Mouse (Mus musculus): ENCODE data around the gene Ugt1a7c. TPM values are rescaled to one million over a fixed set of nuclear protein-coding genes. Genes with fewer than 3 reads are reported as not detected.

The Ugt1a7c gene
- total and polyA plus RNA-seq, 3 experiments = not detected

DNA sequence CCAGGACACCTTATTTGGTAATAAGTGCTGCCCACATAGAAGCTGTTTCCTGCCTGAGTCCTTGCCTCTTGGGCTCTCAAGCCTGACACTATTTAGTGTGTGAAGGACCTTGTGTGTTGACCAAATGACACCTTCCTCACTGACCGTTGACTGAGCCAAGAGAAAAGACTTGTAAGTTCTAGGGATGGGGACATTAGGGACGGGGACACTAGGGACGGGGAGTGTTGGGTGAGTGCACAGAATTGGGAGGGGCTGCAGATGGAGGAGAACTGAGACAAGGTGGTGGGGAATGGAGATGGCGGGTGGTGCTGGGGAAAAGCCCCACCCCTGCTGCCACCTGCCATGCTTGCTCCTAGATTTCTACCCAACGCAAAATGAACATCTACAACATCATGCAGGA, 135.1 kb downstream of the Ugt1a7c start:
- Histone ChIP-seq H3K9ac (ENCODE audit: control insufficient read depth, low read depth, low read length, poor library complexity, severe bottlenecking) (no peak overlapping the region), H3K27me3 (ENCODE audit: control insufficient read depth in 1 of 2, insufficient read depth in 2 of 2, low read length in 2 of 2) (no peaks in the 10 kb centered on the region), H3K4me1 (ENCODE audit: control insufficient read depth in 1 of 2, insufficient read depth in 2 of 2, low read length in 2 of 2) (no peaks in the 10 kb centered on the region), H3K4me3 (ENCODE audit: control insufficient read depth in 1 of 2, insufficient read depth in 1 of 2, low read depth in 2 of 2, low read length in 2 of 2) (no peak overlapping the region), H3K79me2 (ENCODE audit: control insufficient read depth, insufficient read depth, low read length, poor library complexity) (no peaks in the 10 kb centered on the region), H3K36me3 (ENCODE audit: control insufficient read depth in 1 of 2, insufficient read depth in 2 of 2, low read length in 2 of 2) (no peaks in the 10 kb centered on the region), H3K27ac (ENCODE audit: control insufficient read depth, low read depth, low read length) (no peak overlapping the region), H3K9me3 (replicated peaks; ENCODE audit: insufficient read depth, low read length) (no peaks in the 10 kb centered on the region)
- TF ChIP-seq MEF2A (IDR thresholded peaks at IDR 0.05; ENCODE audit: extremely low read depth, insufficient replicate concordance, low read depth, low read length, poor library complexity, severe bottlenecking) (no peak), TAL1 (IDR thresholded peaks at IDR 0.05; ENCODE audit: low read length) (0 out of 2 replicates have a peak, but pooled peaks have one; percentile 1), GABPA (IDR thresholded peaks at IDR 0.05; ENCODE audit: low read depth, low read length) (no peak)
- DNase-seq (ENCODE audit: low read depth, low spot score) = no peak

GRCm38 (mm10) chr1:88230421-88230820, 135.6 kb downstream of the Ugt1a7c start:
- no peaks in the 10 kb centered on the region for H3K9me3 ChIP-seq (replicated peaks; ENCODE audit: insufficient read depth, low read length)
- no peak for DNase-seq (ENCODE audit: low read depth, low spot score)
- H3K27ac ChIP-seq (ENCODE audit: control insufficient read depth, low read depth, low read length) = no peak overlapping the region
- no peaks in the 10 kb centered on the region for H3K4me1 ChIP-seq (ENCODE audit: control insufficient read depth in 1 of 2, insufficient read depth in 2 of 2, low read length in 2 of 2)
- H3K79me2 ChIP-seq (ENCODE audit: control insufficient read depth, insufficient read depth, low read length, poor library complexity) = no peaks in the 10 kb centered on the region
- TF ChIP-seq MAZ (IDR thresholded peaks at IDR 0.05; ENCODE audit: low read depth, low read length) = no peak
- TF ChIP-seq RCOR1 (IDR thresholded peaks at IDR 0.05; ENCODE audit: low read depth, low read length) = no peak
- TF ChIP-seq SMC3 (IDR thresholded peaks at IDR 0.05; ENCODE audit: low read depth, low read length) = no peak
- no peak overlapping the region for H3K4me3 ChIP-seq (ENCODE audit: control insufficient read depth in 1 of 2, insufficient read depth in 1 of 2, low read depth in 2 of 2, low read length in 2 of 2)
- no peak overlapping the region for H3K9ac ChIP-seq (ENCODE audit: control insufficient read depth, low read depth, low read length, poor library complexity, severe bottlenecking)
- no peaks in the 10 kb centered on the region for H3K27me3 ChIP-seq (ENCODE audit: control insufficient read depth in 1 of 2, insufficient read depth in 2 of 2, low read length in 2 of 2)
- no peaks in the 10 kb centered on the region for H3K36me3 ChIP-seq (ENCODE audit: control insufficient read depth in 1 of 2, insufficient read depth in 2 of 2, low read length in 2 of 2)

GRCm38 (mm10) chr1:88230981-88231802, 136.3 kb downstream of the Ugt1a7c start:
- no peak for DNase-seq (ENCODE audit: low read depth, low spot score)
- Histone ChIP-seq H3K27ac (ENCODE audit: control insufficient read depth, low read depth, low read length) (no peak overlapping the region), H3K9me3 (replicated peaks; ENCODE audit: insufficient read depth, low read length) (no peaks in the 10 kb centered on the region), H3K9ac (ENCODE audit: control insufficient read depth, low read depth, low read length, poor library complexity, severe bottlenecking) (no peak overlapping the region), H3K4me3 (ENCODE audit: control insufficient read depth in 1 of 2, insufficient read depth in 1 of 2, low read depth in 2 of 2, low read length in 2 of 2) (no peak overlapping the region), H3K79me2 (ENCODE audit: control insufficient read depth, insufficient read depth, low read length, poor library complexity) (no peaks in the 10 kb centered on the region), H3K27me3 (ENCODE audit: control insufficient read depth in 1 of 2, insufficient read depth in 2 of 2, low read length in 2 of 2) (no peaks in the 10 kb centered on the region), H3K36me3 (ENCODE audit: control insufficient read depth in 1 of 2, insufficient read depth in 2 of 2, low read length in 2 of 2) (no peaks in the 10 kb centered on the region), H3K4me1 (ENCODE audit: control insufficient read depth in 1 of 2, insufficient read depth in 2 of 2, low read length in 2 of 2) (no peaks in the 10 kb centered on the region)
- no peak for TF ChIP-seq ZMIZ1 (IDR thresholded peaks at IDR 0.05; ENCODE audit: low read depth, low read length)
- no peak for TF ChIP-seq JUND (IDR thresholded peaks at IDR 0.05; ENCODE audit: low read depth, low read length)
- TF ChIP-seq MYB (IDR thresholded peaks at IDR 0.05; ENCODE audit: low read depth, low read length) = no peak
- no peak for TF ChIP-seq KAT2A (conservative IDR thresholded peaks at IDR 0.05; ENCODE audit: low read depth, low read length)
- no peak for TF ChIP-seq EP300 (IDR thresholded peaks at IDR 0.05; ENCODE audit: low read depth in 1 of 2, low read length in 2 of 2)
- no peak for TF ChIP-seq NRF1 (IDR thresholded peaks at IDR 0.05; ENCODE audit: insufficient read depth, low read depth, low read length, poor library complexity, severe bottlenecking)
- TF ChIP-seq MAZ (IDR thresholded peaks at IDR 0.05; ENCODE audit: low read depth, low read length) = no peak
- no peak for TF ChIP-seq GABPA (IDR thresholded peaks at IDR 0.05; ENCODE audit: low read depth, low read length)
- TF ChIP-seq POLR2A (IDR thresholded peaks at IDR 0.05; ENCODE audit: control insufficient read depth in 1 of 2, insufficient read depth in 1 of 2, low read depth in 1 of 2, low read length in 2 of 2, poor library complexity in 1 of 2) = no peak
- TF ChIP-seq POLR2AphosphoS5 (IDR thresholded peaks at IDR 0.05; ENCODE audit: borderline replicate concordance, low read depth, low read length) = no peak
- no peak for TF ChIP-seq GATA1 (IDR thresholded peaks at IDR 0.05; ENCODE audit: low read depth, low read length)
- TF ChIP-seq POLR2AphosphoS2 (IDR thresholded peaks at IDR 0.05; ENCODE audit: low read length) = no peak
- TF ChIP-seq ZNF384 (IDR thresholded peaks at IDR 0.05; ENCODE audit: low read depth, low read length) = no peak
- TF ChIP-seq MXI1 (IDR thresholded peaks at IDR 0.05; ENCODE audit: low read depth, low read length) = no peak
- no peak for TF ChIP-seq ZKSCAN1 (IDR thresholded peaks at IDR 0.05; ENCODE audit: low read depth, low read length)
- TF ChIP-seq MAFK (IDR thresholded peaks at IDR 0.05; ENCODE audit: borderline replicate concordance, low read depth, low read length) = no peak
